Comparison of ENCODE assay signal across 17 mouse cellular contexts in the genomic region with DNA sequence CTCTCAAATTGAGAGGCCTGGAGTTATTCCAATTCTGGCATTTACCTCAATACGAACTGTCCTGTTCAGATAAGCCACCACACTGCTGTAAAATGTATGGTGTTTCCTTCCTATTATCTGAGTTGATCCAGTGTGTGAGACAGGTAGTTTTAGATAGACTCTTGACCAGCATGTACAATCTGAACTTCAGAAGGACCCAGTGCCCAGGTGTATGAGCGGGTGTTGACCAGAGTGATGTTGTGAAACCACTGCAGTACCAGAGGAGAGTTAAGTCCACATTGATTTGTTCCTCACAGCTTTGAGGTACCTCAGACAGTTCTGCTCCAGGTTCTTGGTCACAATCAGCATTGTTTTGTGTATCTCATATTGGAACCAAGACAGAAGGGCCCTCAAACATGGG.
"Had no signal": no experiment of that assay in that cellular context is flagged by ENCODE, and none has a peak within 500 bp of the region (broad histone marks: within the 10 kb centered on the region; RNA-seq: fewer than 3 reads in every experiment).

No protein-coding gene starts in this region.

- H3K9me3 ChIP-seq: neural tube, embryonic 12.5 days; neural tube, embryonic 13.5 days; neural tube, embryonic 15.5 days; stomach, embryonic 15.5 days had no signal

- H3K9ac ChIP-seq: neural tube, embryonic 12.5 days; neural tube, embryonic 13.5 days; neural tube, embryonic 15.5 days; stomach, embryonic 15.5 days had no signal

- H3K36me3 ChIP-seq: neural tube, embryonic 12.5 days; neural tube, embryonic 13.5 days; neural tube, embryonic 15.5 days; stomach, embryonic 15.5 days had no signal

- DNase-seq: retina, postnatal 1 day; right cerebral cortex, adult 18-20 months; right cerebral cortex, postnatal 14 days; right cerebral cortex, postnatal 25 days; right cerebral cortex, postnatal 4 days; spleen, adult 18-20 months; thymus, adult 18-20 months; thymus, adult 2 months; thymus, postnatal 14 days; thymus, postnatal 25 days; thymus, postnatal 36 days; thymus, postnatal 4 days had no signal

- H3K4me3 ChIP-seq: neural tube, embryonic 12.5 days; neural tube, embryonic 13.5 days; neural tube, embryonic 15.5 days; stomach, embryonic 15.5 days had no signal

- H3K27me3 ChIP-seq: neural tube, embryonic 12.5 days; neural tube, embryonic 13.5 days; neural tube, embryonic 15.5 days; stomach, embryonic 15.5 days had no signal

- H3K27ac ChIP-seq: neural tube, embryonic 12.5 days; neural tube, embryonic 13.5 days; neural tube, embryonic 15.5 days; stomach, embryonic 15.5 days; stomach, postnatal 0 days had no signal

- H3K4me2 ChIP-seq: neural tube, embryonic 12.5 days; neural tube, embryonic 13.5 days; neural tube, embryonic 15.5 days; stomach, embryonic 15.5 days had no signal

- H3K4me1 ChIP-seq: neural tube, embryonic 12.5 days; neural tube, embryonic 13.5 days; neural tube, embryonic 15.5 days; stomach, embryonic 15.5 days had no signal
